Mouse (Mus musculus): ENCODE data around the gene Nagpa. TPM values are rescaled to one million over a fixed set of nuclear protein-coding genes. Genes with fewer than 3 reads are reported as not detected.
"Not testable (repeated sequence)": the region's sequence is repeated elsewhere in the genome, so short reads cannot be mapped to it uniquely, and the experiment has no call there.

Nagpa gene
- polyA plus RNA-seq (2012; ENCODE audit: insufficient read depth, insufficient read length, missing spikeins): 8.9 and 12.7 TPM in 2 replicates

DNA sequence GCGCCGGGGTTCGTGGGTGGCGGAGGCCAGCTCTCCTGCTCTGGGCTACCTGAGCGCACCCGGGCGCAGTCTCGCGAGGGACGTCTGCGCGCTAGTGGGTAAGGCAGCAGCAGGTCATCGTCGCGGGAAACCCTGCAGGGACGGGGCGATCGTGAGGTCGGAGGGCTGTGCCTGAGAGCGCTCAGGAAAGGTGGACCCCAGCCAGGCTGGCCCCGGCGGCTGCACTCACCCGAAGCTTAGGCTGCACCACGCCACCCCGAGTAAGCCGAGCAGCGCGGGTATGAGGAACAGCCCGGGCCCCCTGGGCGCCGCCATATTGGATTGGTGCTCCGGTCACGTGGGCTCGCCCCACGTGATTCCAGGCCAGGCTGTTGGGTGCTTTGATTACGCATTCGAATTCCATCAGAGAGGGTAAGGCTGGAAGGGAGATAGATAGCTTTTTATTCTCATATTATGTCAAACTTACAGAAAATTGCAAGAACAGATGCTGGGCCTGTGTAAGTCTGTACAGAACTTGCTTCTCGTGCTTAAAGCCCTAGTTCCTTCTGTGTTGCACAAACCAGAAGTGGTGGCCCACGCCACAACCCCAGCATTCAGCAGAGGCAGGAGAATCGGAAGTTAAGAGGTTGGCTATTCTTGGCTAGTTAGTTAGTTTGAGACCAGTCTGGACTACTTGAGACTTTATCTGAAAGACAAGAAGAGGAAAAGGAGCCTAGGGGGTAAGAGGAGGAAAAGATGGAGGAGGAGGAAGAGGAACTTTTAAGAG lies at the start of gene Nagpa:
TSS of gene Nagpa (minus strand) at position 345 of the 766 bp plus-strand sequence.
- H3K27ac ChIP-seq (replicated peaks; ENCODE audit: low read depth, low read length): peak within 1 kb of the TSS; percentile 23
- H3K4me1 ChIP-seq (ENCODE audit: control insufficient read depth, insufficient read depth, insufficient read length, low read length): no peaks in the 10 kb centered on the region
- peak within 1 kb of the TSS; percentile 82 for H3K4me3 ChIP-seq (ENCODE audit: insufficient read depth, low read depth, low read length)

- no peak overlapping the region for H3K4me3 ChIP-seq (ENCODE audit: insufficient read depth, low read depth, low read length)
- H3K4me1 ChIP-seq (ENCODE audit: control insufficient read depth, insufficient read depth, insufficient read length, low read length): peaks cover 5% of the 10 kb centered on the region; the same call in 1 of the 2 replicates
- H3K27ac ChIP-seq (replicated peaks; ENCODE audit: low read depth, low read length): no peak overlapping the region
Measured at GRCm38 (mm10) chr16:5252260-5252659, 48.4 kb upstream of the Nagpa start.

DNA sequence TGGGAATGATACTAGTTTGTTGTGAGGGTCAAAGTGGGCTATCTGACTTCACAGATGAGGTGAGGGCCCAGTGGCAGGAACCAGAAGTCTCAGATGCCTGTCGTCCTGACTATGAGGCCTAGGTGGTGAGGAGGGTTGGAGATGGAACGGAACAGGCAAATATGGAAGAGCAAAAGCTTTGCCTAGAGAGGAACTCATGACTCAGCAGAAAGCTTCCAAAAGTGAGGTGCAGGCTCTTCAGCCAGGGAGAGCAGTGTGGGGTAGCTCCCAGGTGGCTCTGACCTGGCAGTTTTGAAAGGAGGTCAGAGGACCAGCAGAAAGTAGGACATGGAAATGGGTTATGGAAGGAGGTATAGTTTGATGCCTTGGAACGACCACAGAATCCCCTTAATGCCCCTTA lies 47.1 kb upstream of the Nagpa start:
- 0 out of 2 replicates have a peak, but pooled peaks cover 3% of the 10 kb centered on the region for H3K4me1 ChIP-seq (ENCODE audit: control insufficient read depth, insufficient read depth, insufficient read length, low read length)
- no peak overlapping the region for H3K27ac ChIP-seq (replicated peaks; ENCODE audit: low read depth, low read length)
- no peak overlapping the region for H3K4me3 ChIP-seq (ENCODE audit: insufficient read depth, low read depth, low read length)

DNA sequence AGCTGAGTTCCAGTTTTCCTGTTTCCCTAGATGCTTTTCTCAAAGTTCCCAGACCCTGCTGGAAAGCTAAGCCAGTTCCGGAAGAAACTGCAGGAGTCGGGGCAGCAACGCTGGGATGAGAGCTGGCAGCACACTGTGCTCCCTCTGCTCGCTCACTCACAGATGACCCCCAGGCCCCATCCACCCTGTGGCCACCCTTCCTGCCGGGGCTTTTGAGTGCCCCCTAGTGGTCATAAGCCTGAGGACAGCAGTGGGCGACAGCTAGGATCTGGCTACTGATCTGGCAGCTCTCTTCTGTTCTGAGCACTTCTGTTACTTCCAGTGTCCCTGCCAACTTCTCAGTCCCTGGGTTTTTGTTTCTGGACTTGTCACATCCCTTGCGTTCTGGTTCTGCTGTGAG lies 40.6 kb upstream of the Nagpa start:
- Histone ChIP-seq H3K27ac (replicated peaks; ENCODE audit: low read depth, low read length) (no peak overlapping the region), H3K4me3 (ENCODE audit: insufficient read depth, low read depth, low read length) (no peak overlapping the region), H3K4me1 (ENCODE audit: control insufficient read depth, insufficient read depth, insufficient read length, low read length) (no peaks in the 10 kb centered on the region)

GRCm38 (mm10) chr16:5242882-5243281 lies 39.1 kb upstream of the Nagpa start:
- H3K4me3 ChIP-seq (ENCODE audit: insufficient read depth, low read depth, low read length): no peak overlapping the region

GRCm38 (mm10) chr16:5242355-5242754 lies 38.5 kb upstream of the Nagpa start:
- no peak overlapping the region for H3K4me3 ChIP-seq (ENCODE audit: insufficient read depth, low read depth, low read length)
- H3K4me1 ChIP-seq (ENCODE audit: control insufficient read depth, insufficient read depth, insufficient read length, low read length): no peaks in the 10 kb centered on the region
- no peak overlapping the region for H3K27ac ChIP-seq (replicated peaks; ENCODE audit: low read depth, low read length)

More at GRCm38 (mm10) chr16:5242882-5243281, 39.1 kb upstream of the Nagpa start:
- Histone ChIP-seq H3K4me1 (ENCODE audit: control insufficient read depth, insufficient read depth, insufficient read length, low read length) (no peaks in the 10 kb centered on the region), H3K27ac (replicated peaks; ENCODE audit: low read depth, low read length) (no peak overlapping the region)

DNA sequence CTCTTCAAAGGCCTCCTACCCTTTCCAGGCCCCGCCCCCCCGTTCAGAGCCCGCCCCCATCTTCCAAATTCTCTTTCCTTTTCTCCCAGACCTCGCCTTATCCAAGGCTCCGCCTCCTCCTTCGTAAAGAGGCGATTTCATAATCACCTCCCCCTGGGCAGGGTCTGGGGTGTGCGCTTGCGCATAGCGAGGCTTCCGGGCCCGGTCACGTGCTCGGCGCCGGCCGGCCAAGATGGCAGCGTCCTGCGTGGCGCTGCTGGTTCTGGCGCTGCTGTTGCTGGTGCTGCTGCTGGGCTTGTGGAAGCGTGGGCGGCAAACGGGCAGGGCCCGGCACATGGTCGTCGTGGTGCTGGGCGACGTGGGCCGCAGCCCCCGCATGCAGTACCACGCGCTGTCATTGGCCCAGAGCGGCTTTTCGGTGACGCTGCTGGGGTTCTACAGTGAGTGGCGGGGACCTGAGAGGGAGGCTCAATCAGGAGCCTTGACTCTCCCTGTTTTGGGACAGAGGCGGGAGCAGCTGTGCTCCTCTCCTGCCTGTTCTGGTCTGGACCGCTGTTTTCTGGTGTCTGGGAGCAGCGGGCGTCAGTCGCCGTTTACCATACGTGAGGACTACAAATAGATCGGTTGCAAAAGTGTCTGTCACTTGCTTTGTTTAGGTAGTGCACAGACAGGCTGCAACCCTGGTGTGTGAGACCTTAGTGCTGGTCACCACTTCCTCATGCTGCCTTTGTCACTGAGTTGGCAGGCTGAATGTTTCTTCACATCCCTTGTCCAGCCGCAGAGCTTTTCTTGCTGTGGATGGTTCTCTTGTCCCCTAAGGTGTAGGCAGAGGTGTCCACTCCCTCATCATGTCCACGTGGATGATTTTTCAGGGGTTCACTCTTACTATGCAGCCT lies 29.9 kb upstream of the Nagpa start, which contains the start of gene Alg1:
TSS of gene Alg1 (plus strand) at position 204 of the 896 bp plus-strand sequence.
- Histone ChIP-seq H3K27ac (replicated peaks; ENCODE audit: low read depth, low read length) (peak within 1 kb of the TSS; percentile 47), H3K4me1 (ENCODE audit: control insufficient read depth, insufficient read depth, insufficient read length, low read length) (0 out of 2 replicates have a peak, but pooled peaks cover 2% of the 10 kb centered on the region)

DNA sequence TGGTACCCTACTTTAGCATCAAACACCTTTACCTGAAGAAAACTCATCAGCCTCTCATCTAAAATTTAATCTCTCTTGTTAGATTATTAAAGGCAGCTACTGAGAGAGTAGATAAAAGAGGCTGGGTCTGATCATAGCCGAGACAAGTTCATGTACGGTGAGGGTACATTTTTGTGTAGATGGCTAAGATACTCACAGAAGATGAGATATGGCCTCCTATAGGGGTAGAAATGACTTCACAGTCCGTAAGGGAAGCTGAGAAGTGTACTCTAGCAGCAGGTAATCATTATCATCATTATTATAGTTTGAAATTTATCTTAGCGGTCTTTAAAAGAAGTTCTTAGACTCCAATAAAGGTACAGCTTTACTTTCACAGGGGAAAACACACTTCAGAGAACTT lies 29.2 kb upstream of the Nagpa start:
- Histone ChIP-seq H3K4me1 (ENCODE audit: control insufficient read depth, insufficient read depth, insufficient read length, low read length) (0 out of 2 replicates have a peak, but pooled peaks cover 2% of the 10 kb centered on the region), H3K27ac (replicated peaks; ENCODE audit: low read depth, low read length) (no peak overlapping the region), H3K4me3 (ENCODE audit: insufficient read depth, low read depth, low read length) (no peak overlapping the region)

More for the DNA sequence above, 29.9 kb upstream of the Nagpa start, which contains the start of gene Alg1:
- H3K4me3 ChIP-seq (ENCODE audit: insufficient read depth, low read depth, low read length): peak within 1 kb of the TSS; percentile 78

GRCm38 (mm10) chr16:5228103-5228502 lies 24.3 kb upstream of the Nagpa start:
- H3K27ac ChIP-seq (replicated peaks; ENCODE audit: low read depth, low read length); H3K4me1 ChIP-seq (ENCODE audit: control insufficient read depth, insufficient read depth, insufficient read length, low read length); H3K4me3 ChIP-seq (ENCODE audit: insufficient read depth, low read depth, low read length): not testable (repeated sequence)

DNA sequence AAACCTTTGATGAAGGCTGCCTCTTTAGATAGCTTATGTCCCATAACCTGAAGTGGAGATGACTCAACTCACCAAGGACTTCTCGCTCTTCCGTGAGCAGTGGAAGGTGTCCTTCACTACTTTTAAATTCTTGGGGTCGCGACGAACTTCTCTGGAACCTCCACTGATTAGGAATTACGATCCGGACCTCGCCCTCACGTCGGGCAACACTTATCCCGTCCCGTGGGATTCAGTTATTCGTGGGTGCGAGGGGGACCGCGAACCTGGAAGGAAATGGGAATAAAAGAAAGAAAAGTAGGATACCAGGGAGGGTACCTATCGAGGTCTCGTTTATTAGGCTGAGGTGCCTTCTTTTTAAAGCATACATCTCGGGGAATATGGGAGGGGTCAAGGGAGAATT lies 23.7 kb upstream of the Nagpa start:
- not testable (repeated sequence) for H3K27ac ChIP-seq (replicated peaks; ENCODE audit: low read depth, low read length); H3K4me3 ChIP-seq (ENCODE audit: insufficient read depth, low read depth, low read length); H3K4me1 ChIP-seq (ENCODE audit: control insufficient read depth, insufficient read depth, insufficient read length, low read length)

DNA sequence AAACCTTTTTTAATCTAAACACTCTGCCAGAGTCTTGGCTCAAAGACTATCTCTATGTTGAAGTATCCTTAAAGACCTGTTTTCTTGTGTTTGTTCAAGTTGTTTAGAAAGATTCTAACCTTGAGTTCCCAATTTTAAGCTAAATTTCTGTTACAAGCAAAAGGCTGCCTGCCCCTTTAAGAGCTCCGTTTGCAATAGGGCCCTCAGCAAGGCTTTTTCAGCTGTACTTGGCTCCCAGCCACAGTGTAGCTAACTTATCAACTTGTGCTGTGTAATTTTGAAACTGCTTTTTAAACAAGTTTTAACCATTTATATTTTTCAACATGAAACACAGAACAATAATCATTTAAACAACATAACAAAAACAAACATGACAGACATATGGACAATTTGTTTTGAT lies 22.7 kb upstream of the Nagpa start:
- H3K4me3 ChIP-seq (ENCODE audit: insufficient read depth, low read depth, low read length); H3K4me1 ChIP-seq (ENCODE audit: control insufficient read depth, insufficient read depth, insufficient read length, low read length); H3K27ac ChIP-seq (replicated peaks; ENCODE audit: low read depth, low read length): not testable (repeated sequence)

DNA sequence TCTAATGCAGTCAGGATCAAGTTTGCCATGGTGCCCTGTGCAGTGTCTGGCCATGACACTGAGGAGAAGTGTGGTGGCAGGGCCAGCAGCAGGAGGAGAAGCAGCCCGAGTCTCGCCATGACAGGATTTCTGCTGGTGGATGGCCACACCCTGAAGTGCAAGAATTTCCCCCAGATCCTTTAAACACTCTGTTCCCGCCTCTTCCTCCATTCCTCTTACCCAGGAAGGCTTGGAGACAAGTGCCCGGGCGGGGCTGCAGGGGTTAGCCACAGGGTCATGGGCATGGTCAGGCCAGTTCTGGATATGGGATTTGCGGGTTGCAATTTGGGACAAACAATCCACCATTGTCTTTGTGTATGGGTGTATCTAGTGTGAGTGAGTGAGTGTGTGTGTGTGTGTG lies 18.3 kb upstream of the Nagpa start, which contains the start of gene AU021092:
TSS of gene AU021092 (minus strand) at position 160 of the 400 bp plus-strand sequence.
- no peak within 1 kb of the TSS for H3K27ac ChIP-seq (replicated peaks; ENCODE audit: low read depth, low read length)
- no peaks in the 10 kb centered on the region; the same call in 1 of the 2 replicates for H3K4me1 ChIP-seq (ENCODE audit: control insufficient read depth, insufficient read depth, insufficient read length, low read length)
- no peak within 1 kb of the TSS for H3K4me3 ChIP-seq (ENCODE audit: insufficient read depth, low read depth, low read length)

DNA sequence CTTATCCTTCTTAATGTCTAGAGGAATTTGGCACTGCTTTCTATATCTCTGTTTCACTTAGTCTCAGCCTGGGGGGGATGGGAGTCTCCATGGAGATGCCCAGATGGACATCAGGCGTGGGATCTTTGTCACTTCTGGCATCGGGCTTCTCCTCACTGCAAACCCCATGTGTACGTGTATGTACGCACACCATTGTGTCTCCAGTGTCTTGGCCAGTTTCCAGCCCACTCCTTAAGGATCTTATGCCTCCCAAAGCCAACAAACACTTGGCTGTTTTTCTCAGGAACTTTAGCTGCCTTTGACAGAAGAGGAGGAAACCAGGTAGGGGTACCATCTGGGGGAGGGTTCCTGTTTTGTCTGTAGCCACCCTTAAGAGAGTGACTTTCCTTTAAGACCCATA lies 17.6 kb upstream of the Nagpa start:
- H3K4me1 ChIP-seq (ENCODE audit: control insufficient read depth, insufficient read depth, insufficient read length, low read length): no peaks in the 10 kb centered on the region; the same call in 1 of the 2 replicates
- H3K4me3 ChIP-seq (ENCODE audit: insufficient read depth, low read depth, low read length): no peak overlapping the region
- H3K27ac ChIP-seq (replicated peaks; ENCODE audit: low read depth, low read length): no peak overlapping the region

GRCm38 (mm10) chr16:5217341-5218133 lies 13.7 kb upstream of the Nagpa start:
- no peaks in the 10 kb centered on the region; the same call in 1 of the 2 replicates for H3K4me1 ChIP-seq (ENCODE audit: control insufficient read depth, insufficient read depth, insufficient read length, low read length)
- H3K4me3 ChIP-seq (ENCODE audit: insufficient read depth, low read depth, low read length): no peak overlapping the region
- no peak overlapping the region for H3K27ac ChIP-seq (replicated peaks; ENCODE audit: low read depth, low read length)

All from brown adipose tissue, adult 24 weeks (tissue).